Mouse (Mus musculus) frontal cortex, adult (tissue): ENCODE measurements at regions not wholly inside any gene's neighbourhood (a gene's known extent, or its start where the extent isn't known, plus 50 kb on each side); places are given as distances from the start of the nearest gene placed in this dataset.
A peak's percentile ranks its signal among the peaks of the same experiment; 100 is the strongest.

Experiments used
- ATAC-seq: cut with Nextera tagmentation; 2 replicates; pipeline ENCODE4 v1.9.2; 2017; ENCODE audit warnings: mild to moderate bottlenecking, moderate library complexity, mixed read lengths; ENCODE audit not compliant: low TSS enrichment

DNA sequence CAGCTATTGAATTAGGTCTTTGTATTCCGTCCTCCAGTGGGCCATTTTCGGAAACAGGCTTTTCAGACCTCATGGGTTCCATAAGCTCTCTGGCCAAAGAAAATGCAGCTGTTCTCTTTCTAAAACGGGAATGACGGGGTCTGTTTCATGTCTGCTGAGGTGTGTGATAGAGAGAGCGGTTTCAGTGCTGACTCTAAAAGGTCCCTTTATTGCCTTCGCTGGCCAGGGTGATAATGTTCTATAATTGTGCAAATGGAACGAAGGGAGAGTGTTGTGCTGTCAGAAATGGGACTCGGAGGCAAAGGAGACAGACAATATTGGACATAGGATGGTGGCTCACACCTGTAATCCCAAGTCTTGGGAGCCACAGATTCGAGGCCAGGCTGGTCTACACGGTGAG is 53.5 kb upstream of the Osbpl8 start:
- no peak for ATAC-seq

GRCm38 (mm10) chr10:111108658-111109633 is 55.6 kb upstream of the Osbpl8 start:
- ATAC-seq = peak; percentile 76

DNA sequence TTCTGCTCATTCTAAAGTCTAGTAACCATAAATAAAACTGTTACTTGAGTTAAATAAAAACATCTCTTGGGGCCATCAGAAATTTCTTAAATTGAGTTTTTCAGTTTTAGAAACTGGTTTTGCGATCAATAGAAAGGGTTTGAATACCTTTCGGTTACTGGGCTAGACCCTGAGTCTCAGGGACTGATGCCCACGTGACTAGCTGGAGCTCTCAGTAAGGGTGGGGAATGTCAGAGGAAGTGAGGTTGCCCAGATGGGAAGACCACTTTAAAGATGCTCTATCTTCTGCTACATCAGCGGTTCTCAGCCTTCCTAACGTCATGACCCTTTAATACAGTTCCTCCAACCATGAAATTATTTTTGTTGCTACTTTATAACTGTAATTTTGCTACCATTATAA is 56.7 kb upstream of the Osbpl8 start:
- ATAC-seq = no peak

GRCm38 (mm10) chr10:111107387-111107786 is 57.2 kb upstream of the Osbpl8 start:
- ATAC-seq = peak; percentile 68

GRCm38 (mm10) chr10:111106411-111106810 is 58.1 kb upstream of the Osbpl8 start:
- ATAC-seq = no peak

- no peak for ATAC-seq
Observed at GRCm38 (mm10) chr10:111105662-111106061, 58.9 kb upstream of the Osbpl8 start.

- ATAC-seq = no peak
Observed at GRCm38 (mm10) chr10:111103512-111103911, 61.0 kb upstream of the Osbpl8 start.

GRCm38 (mm10) chr10:111103086-111103485 is 61.5 kb upstream of the Osbpl8 start:
- no peak for ATAC-seq

DNA sequence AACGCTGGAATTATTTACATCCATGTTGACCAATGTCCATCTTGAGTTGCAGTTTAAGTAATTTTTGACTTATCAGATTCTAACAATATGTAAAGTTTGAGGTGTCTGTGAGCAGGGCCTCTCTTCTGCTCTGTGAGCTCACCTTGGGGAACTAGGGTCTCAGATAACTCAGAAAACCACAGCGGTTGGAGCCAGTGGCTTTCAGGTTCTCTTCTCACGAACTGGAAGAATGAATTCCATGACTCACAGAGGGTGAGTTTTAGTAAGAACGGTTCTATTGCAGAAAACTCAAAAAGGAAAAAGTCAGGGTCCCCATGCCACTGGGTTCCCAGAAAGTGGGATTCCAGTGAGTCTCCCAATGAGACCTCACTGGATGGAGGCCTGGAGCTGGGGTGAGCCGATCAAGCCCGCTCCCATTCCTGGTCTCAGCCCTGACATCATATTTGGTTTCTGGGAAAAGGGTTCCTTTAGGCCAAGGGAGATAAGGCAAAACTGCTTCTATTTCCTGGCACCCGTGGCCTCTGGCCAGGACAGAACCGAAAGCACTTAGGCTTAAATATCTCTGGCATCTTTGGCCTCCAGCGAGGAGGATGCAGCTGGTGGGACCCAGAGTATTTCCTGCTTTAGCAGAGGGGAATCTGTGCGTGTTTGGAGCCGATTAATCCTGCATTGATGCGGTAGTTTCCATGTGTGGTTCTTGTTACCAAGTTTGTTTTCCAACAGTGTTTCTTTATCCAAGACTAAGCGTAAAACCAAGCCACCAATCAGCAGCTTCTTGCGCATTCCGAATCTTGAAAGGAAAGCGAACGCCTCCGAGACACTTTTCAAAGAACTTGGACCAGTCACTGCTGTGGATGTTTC is 62.4 kb upstream of the Osbpl8 start:
- no peak for ATAC-seq

DNA sequence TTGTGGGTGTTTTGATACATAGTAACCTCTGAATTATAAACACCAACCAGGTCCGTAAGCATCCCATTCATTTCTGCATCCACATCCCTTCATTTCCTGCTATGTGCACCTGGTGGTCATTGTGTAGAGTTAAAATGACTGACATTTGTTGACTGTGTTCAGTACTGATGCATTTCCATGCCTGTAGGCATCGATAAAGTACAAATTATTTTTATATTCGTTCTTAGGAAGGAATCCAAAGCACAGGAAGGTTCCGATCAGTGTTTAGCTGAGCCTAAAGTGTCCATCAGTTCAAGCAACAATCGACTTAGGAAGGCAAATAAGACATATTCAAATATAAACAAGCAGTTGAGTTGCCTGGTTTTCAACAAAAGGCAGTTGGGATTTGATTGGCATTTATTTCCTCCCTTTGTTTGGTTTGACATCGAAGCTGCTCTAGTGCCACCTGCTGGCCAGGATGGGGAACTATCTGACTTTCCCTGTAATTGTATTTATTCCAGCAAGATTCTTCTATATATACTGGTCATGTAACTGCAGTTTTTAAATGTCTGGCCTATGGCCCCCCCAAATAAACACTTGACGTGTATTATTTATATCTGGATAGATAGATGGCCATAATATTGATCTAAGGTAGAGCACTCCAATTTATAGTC is 64.6 kb upstream of the Osbpl8 start:
- ATAC-seq = peak; percentile 62

DNA sequence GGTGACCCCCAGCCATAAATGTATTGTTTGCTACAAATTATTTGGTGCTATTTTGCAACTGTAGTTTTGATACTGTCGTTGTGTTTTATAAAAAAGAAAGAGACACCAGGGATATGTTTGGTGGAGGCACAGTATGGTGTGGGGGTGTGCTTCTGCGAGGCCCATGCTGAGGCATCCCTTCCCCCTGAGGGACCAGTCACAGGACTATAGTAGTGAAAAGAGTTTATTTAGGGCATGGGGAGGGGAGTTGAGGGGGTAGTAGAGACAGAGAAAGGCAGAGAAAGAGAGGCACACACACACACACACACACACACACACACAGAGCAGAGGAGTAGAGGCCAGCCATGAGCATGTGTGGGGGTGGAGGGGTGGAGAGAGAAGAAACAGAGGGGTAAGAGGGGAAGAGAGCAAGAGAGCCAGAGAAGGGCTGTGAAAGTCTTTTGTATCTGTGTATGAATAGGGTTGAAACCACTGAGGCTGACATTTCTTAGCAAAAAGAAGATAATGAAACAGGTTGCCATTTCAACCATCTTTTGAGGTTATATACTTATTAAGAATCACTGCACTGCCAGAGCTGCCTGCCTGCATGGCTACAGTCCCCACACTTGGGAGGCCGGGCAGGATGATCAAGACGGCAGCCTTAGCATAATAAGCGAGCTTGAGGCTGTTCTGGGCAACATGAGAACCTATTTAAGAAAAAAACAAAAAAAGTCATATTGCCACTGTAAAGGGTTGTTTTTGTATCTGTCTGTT is 65.3 kb upstream of the Osbpl8 start:
- 0 out of 2 replicates have a peak, but pooled peaks have one; percentile 43 for ATAC-seq

DNA sequence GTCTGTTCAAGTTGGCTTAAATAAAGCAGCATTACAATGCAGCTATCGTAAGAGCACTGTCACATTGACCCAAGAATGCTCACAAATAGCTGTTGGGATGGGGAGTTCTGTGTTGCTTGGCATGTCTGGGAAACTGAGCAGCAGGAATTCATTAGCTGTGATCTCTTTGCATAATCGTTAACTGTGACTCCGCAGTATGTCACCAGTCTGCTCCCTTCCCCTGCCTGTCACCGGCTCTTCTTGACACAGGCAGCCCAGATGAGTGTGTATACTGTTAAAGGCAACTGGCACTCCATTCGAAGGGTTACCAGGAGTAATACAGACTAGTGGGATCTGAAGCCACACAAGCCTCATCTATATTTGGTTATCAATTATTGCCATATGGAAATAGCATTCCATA is 67.3 kb upstream of the Osbpl8 start:
- ATAC-seq = no peak

- ATAC-seq = no peak
Observed at GRCm38 (mm10) chr10:111096811-111097210, 67.7 kb upstream of the Osbpl8 start.

GRCm38 (mm10) chr10:111094405-111094804 is 70.1 kb upstream of the Osbpl8 start:
- ATAC-seq = peak; percentile 25; the same call in 1 of the 2 replicates

- no peak for ATAC-seq
Observed at GRCm38 (mm10) chr10:111089382-111089781, 75.2 kb upstream of the Osbpl8 start.

- ATAC-seq = no peak
Observed at GRCm38 (mm10) chr10:111085561-111085960, 75.6 kb upstream of the Zdhhc17 start.

DNA sequence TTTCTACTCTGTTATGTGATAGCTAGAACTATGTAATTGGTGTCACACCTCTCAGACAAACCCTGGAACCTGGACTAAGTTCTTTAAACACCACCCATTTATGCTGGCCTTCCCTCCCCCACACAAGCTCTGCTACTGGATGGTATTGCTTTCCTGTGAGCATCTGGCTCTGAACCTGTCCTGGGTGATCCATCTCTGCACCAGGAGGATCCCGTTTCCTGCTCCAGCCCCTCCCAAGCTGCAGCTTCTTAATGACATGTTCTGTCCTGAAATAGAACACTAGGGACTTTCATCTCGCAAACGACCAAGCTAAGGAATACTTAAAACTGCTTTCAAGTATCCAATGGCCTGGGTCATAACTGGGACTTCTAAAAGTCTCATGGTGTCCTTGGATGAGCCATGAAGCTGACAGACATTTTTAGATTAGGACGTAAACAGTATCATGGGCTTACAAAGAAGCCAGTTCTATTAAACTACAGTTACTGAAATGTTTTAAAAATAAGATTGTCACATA is 74.4 kb upstream of the Zdhhc17 start:
- no peak for ATAC-seq

DNA sequence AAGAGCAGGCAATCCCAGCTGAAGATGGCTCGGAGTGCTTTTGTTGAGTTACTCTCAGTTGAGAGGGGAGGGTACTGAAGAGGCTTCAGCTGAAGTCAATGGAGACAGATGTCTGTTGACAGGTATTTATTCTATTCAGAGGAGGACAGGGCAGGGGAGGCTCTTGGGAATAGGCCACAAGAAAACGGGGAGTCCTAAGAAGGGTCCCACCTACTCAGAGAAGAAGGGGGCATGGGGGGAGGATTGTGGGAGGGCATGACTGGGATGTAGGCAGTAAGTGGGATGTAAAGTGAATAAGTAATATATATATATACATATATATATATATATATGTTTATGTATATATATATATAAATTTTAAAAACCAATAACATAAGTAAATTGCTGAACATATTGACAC is 73.9 kb upstream of the Zdhhc17 start:
- ATAC-seq = no peak

- ATAC-seq = no peak
Observed at GRCm38 (mm10) chr10:111083338-111083737, 73.4 kb upstream of the Zdhhc17 start.

- no peak for ATAC-seq
Observed at GRCm38 (mm10) chr10:111080322-111080721, 70.4 kb upstream of the Zdhhc17 start.

GRCm38 (mm10) chr10:111079051-111079450 is 69.1 kb upstream of the Zdhhc17 start:
- ATAC-seq = peak; percentile 69
